Mouse (Mus musculus): ENCODE measurements around the gene Efcab14. TPM values are rescaled to one million over a fixed set of nuclear protein-coding genes. Genes with fewer than 3 reads are reported as not detected.

Gene Efcab14
- polyA plus RNA-seq (2014; fragmentation: Illumina TruSeq; extraction: RNeasy Lipid Tissue Mini Kit (QIAGEN cat#74804); ENCODE audit: low read depth, low replicate concordance), result 191 TPM

GRCm38 (mm10) chr4:115737551-115738041 lies at the start of gene Efcab14:
Gene Efcab14 (plus strand): TSS chr4:115737744.

GRCm38 (mm10) chr4:115780918-115781317 lies 43.4 kb downstream of the Efcab14 start, which contains the start of gene Tex38:
Gene Tex38 (minus strand): TSS chr4:115781018.

GRCm38 (mm10) chr4:115784769-115785510 lies 47.4 kb downstream of the Efcab14 start, which contains the start of gene Atpaf1:
Gene Atpaf1 (plus strand): TSS chr4:115784812.

Other genes with a start within 250 kb of the Efcab14 start
- gene Cyp4a14, start 241.6 kb upstream of the Efcab14 start, polyA plus RNA-seq (2014; fragmentation: Illumina TruSeq; extraction: RNeasy Lipid Tissue Mini Kit (QIAGEN cat#74804); ENCODE audit: low read depth, low replicate concordance), result not detected
- gene Cyp4a10, start 219.5 kb upstream of the Efcab14 start, polyA plus RNA-seq (2014; fragmentation: Illumina TruSeq; extraction: RNeasy Lipid Tissue Mini Kit (QIAGEN cat#74804); ENCODE audit: low read depth, low replicate concordance), result 1.1 TPM
- not detected for gene Cyp4a31, start 174.1 kb upstream of the Efcab14 start, polyA plus RNA-seq (2014; fragmentation: Illumina TruSeq; extraction: RNeasy Lipid Tissue Mini Kit (QIAGEN cat#74804); ENCODE audit: low read depth, low replicate concordance)
- not detected for gene Cyp4a32, start 136.8 kb upstream of the Efcab14 start, polyA plus RNA-seq (2014; fragmentation: Illumina TruSeq; extraction: RNeasy Lipid Tissue Mini Kit (QIAGEN cat#74804); ENCODE audit: low read depth, low replicate concordance)
- gene Cyp4b1, start 90.0 kb upstream of the Efcab14 start, polyA plus RNA-seq (2014; fragmentation: Illumina TruSeq; extraction: RNeasy Lipid Tissue Mini Kit (QIAGEN cat#74804); ENCODE audit: low read depth, low replicate concordance), result 37.4 TPM
- not detected for gene Tex38, start 43.3 kb downstream of the Efcab14 start, polyA plus RNA-seq (2014; fragmentation: Illumina TruSeq; extraction: RNeasy Lipid Tissue Mini Kit (QIAGEN cat#74804); ENCODE audit: low read depth, low replicate concordance)
- gene Atpaf1, start 47.1 kb downstream of the Efcab14 start, polyA plus RNA-seq (2014; fragmentation: Illumina TruSeq; extraction: RNeasy Lipid Tissue Mini Kit (QIAGEN cat#74804); ENCODE audit: low read depth, low replicate concordance), result 234 TPM
- 15.3 TPM for gene Mob3c, start 90.3 kb downstream of the Efcab14 start, polyA plus RNA-seq (2014; fragmentation: Illumina TruSeq; extraction: RNeasy Lipid Tissue Mini Kit (QIAGEN cat#74804); ENCODE audit: low read depth, low replicate concordance)
- 15.5 TPM for gene Mknk1, start 101.5 kb downstream of the Efcab14 start, polyA plus RNA-seq (2014; fragmentation: Illumina TruSeq; extraction: RNeasy Lipid Tissue Mini Kit (QIAGEN cat#74804); ENCODE audit: low read depth, low replicate concordance)
- not detected for gene Kncn, start 146.7 kb downstream of the Efcab14 start, polyA plus RNA-seq (2014; fragmentation: Illumina TruSeq; extraction: RNeasy Lipid Tissue Mini Kit (QIAGEN cat#74804); ENCODE audit: low read depth, low replicate concordance)
- not detected for gene 6430628N08Rik, start 152.9 kb downstream of the Efcab14 start, polyA plus RNA-seq (2014; fragmentation: Illumina TruSeq; extraction: RNeasy Lipid Tissue Mini Kit (QIAGEN cat#74804); ENCODE audit: low read depth, low replicate concordance)
- gene Dmbx1, start 202.2 kb downstream of the Efcab14 start, polyA plus RNA-seq (2014; fragmentation: Illumina TruSeq; extraction: RNeasy Lipid Tissue Mini Kit (QIAGEN cat#74804); ENCODE audit: low read depth, low replicate concordance), result not detected